ENCODE assay signal across 23 mouse cellular contexts in genomic region chr19:45155791-45156186, GRCm38 (mm10). TPM values are rescaled to one million over a fixed set of nuclear protein-coding genes. Genes with fewer than 3 reads are reported as not detected.
DNase-seq lines count a peak whose midpoint lies in the region; ATAC-seq and TF ChIP-seq lines count a peak whose summit lies in the region.
"Had no signal": no experiment of that assay in that cellular context is flagged by ENCODE, and none has a peak within 500 bp of the region (broad histone marks: within the 10 kb centered on the region; RNA-seq: fewer than 3 reads in every experiment).

No protein-coding gene starts in this region.

- H3K9ac ChIP-seq in liver, postnatal 0 days (replicated peaks) = no peak overlapping the region
- H3K9ac ChIP-seq in liver, embryonic 11.5 days (ENCODE audit: low read depth, low read length) = no peak overlapping the region
- H3K9ac ChIP-seq in ES-Bruce4 (ENCODE audit: low read depth, poor library complexity, severe bottlenecking) = no peak overlapping the region
- H3K9ac ChIP-seq in limb, embryonic 12.5 days (replicated peaks) = no peak overlapping the region
- H3K9ac ChIP-seq: forebrain, embryonic 12.5 days; intestine, embryonic 15.5 days had no signal

- no peaks in the 10 kb centered on the region for H3K36me3 ChIP-seq in heart, embryonic 10.5 days
- H3K36me3 ChIP-seq in liver, postnatal 0 days (replicated peaks; ENCODE audit: insufficient read depth, low read length) = no peaks in the 10 kb centered on the region
- H3K36me3 ChIP-seq in liver, embryonic 11.5 days (ENCODE audit: control insufficient read depth, insufficient read depth, low read length) = no peaks in the 10 kb centered on the region
- no peaks in the 10 kb centered on the region for H3K36me3 ChIP-seq in ES-Bruce4 (ENCODE audit: control insufficient read depth, insufficient read depth, low read length, poor library complexity, severe bottlenecking)
- H3K36me3 ChIP-seq in limb, embryonic 12.5 days = no peaks in the 10 kb centered on the region
- H3K36me3 ChIP-seq: forebrain, embryonic 12.5 days; intestine, embryonic 15.5 days had no signal

- H3K4me2 ChIP-seq in liver, postnatal 0 days (ENCODE audit: low read depth, low read length) = no peak overlapping the region
- no peak overlapping the region for H3K4me2 ChIP-seq in liver, embryonic 11.5 days
- H3K4me2 ChIP-seq in limb, embryonic 12.5 days = no peak overlapping the region
- H3K4me2 ChIP-seq: forebrain, embryonic 12.5 days; intestine, embryonic 15.5 days had no signal

- peaks cover 100% of the 10 kb centered on the region for H3K27me3 ChIP-seq in heart, embryonic 10.5 days (ENCODE audit: insufficient read depth, poor library complexity, severe bottlenecking)
- peaks cover 100% of the 10 kb centered on the region for H3K27me3 ChIP-seq in liver, postnatal 0 days (ENCODE audit: insufficient read depth, low read length)
- H3K27me3 ChIP-seq in liver, embryonic 11.5 days (replicated peaks; ENCODE audit: control insufficient read depth, insufficient read depth, low read length) = peaks cover 100% of the 10 kb centered on the region
- peaks cover 47% of the 10 kb centered on the region for H3K27me3 ChIP-seq in ES-Bruce4 (ENCODE audit: control insufficient read depth, insufficient read depth, low read length, poor library complexity, severe bottlenecking)
- H3K27me3 ChIP-seq in limb, embryonic 12.5 days = peaks cover 98% of the 10 kb centered on the region

- no peak for TF ChIP-seq POLR2A in ES-Bruce4 (IDR thresholded peaks at IDR 0.05; ENCODE audit: insufficient read depth, low read length)

- whole genome bisulfite sequencing in heart, embryonic 10.5 days = 5% methylated on average over 26 of the region's 26 CpGs
- WGBS in liver, postnatal 0 days (ENCODE audit: insufficient replicate concordance) = 6% methylated on average over 26 of the region's 26 CpGs
- 2% methylated on average over 26 of the region's 26 CpGs for WGBS in liver, embryonic 11.5 days
- under 1% methylated on average over 26 of the region's 26 CpGs for WGBS in limb, embryonic 12.5 days

- peaks cover 41% of the 10 kb centered on the region for H3K4me1 ChIP-seq in heart, embryonic 10.5 days
- peaks cover 2% of the 10 kb centered on the region; the same call in 1 of the 2 replicates for H3K4me1 ChIP-seq in liver, postnatal 0 days (ENCODE audit: insufficient read depth)
- peaks cover 2% of the 10 kb centered on the region for H3K4me1 ChIP-seq in liver, embryonic 11.5 days (replicated peaks; ENCODE audit: control insufficient read depth, insufficient read depth, low read length)
- peaks cover 3% of the 10 kb centered on the region for H3K4me1 ChIP-seq in ES-Bruce4 (ENCODE audit: control insufficient read depth, insufficient read depth, low read length)
- peaks cover 22% of the 10 kb centered on the region for H3K4me1 ChIP-seq in limb, embryonic 12.5 days (replicated peaks)

- H3K27ac ChIP-seq in heart, embryonic 10.5 days = no peak overlapping the region
- H3K27ac ChIP-seq in liver, postnatal 0 days (ENCODE audit: low read depth) = no peak overlapping the region
- H3K27ac ChIP-seq in liver, embryonic 11.5 days (ENCODE audit: low read depth, low read length) = no peak overlapping the region
- H3K27ac ChIP-seq in ES-Bruce4 (ENCODE audit: insufficient read depth, low read length) = no peak overlapping the region
- H3K27ac ChIP-seq in limb, embryonic 12.5 days = no peak overlapping the region
- H3K27ac ChIP-seq: forebrain, embryonic 12.5 days; intestine, embryonic 15.5 days; kidney, postnatal 0 days; layer of hippocampus, adult 2 months had no signal

- no peak for ATAC-seq in liver, postnatal 0 days
- no peak for ATAC-seq in liver, embryonic 11.5 days (replicated peaks; ENCODE audit: low FRiP score)
- no peak for ATAC-seq in limb, embryonic 12.5 days (ENCODE audit: insufficient number of reproducible peaks, insufficient read depth, low FRiP score, low TSS enrichment, low read depth)
- ATAC-seq: intestine, embryonic 15.5 days had no signal

- no peak for TF ChIP-seq EP300 in liver, postnatal 0 days (IDR thresholded peaks at IDR 0.05; ENCODE audit: low read depth)
- no peak for TF ChIP-seq EP300 in ES-Bruce4 (IDR thresholded peaks at IDR 0.05; ENCODE audit: insufficient read depth, low read depth, low read length)

- no peaks in the 10 kb centered on the region for H3K9me3 ChIP-seq in heart, embryonic 10.5 days
- no peaks in the 10 kb centered on the region for H3K9me3 ChIP-seq in liver, postnatal 0 days (ENCODE audit: low read length)
- no peaks in the 10 kb centered on the region for H3K9me3 ChIP-seq in liver, embryonic 11.5 days (ENCODE audit: control insufficient read depth, low read length)
- H3K9me3 ChIP-seq in ES-Bruce4 (replicated peaks; ENCODE audit: control insufficient read depth, insufficient read depth, low read length, poor library complexity, severe bottlenecking) = no peaks in the 10 kb centered on the region
- H3K9me3 ChIP-seq in limb, embryonic 12.5 days = no peaks in the 10 kb centered on the region
- H3K9me3 ChIP-seq: forebrain, embryonic 12.5 days; intestine, embryonic 15.5 days had no signal

- DNase-seq in heart, embryonic 10.5 days (ENCODE audit: low spot score) = no peak
- DNase-seq in heart, postnatal 10 days = no peak
- peak; percentile 11 for DNase-seq in liver, postnatal 0 days
- no peak for DNase-seq in liver, embryonic 11.5 days (ENCODE audit: low spot score)
- DNase-seq in frontal cortex, adult 2 months (ENCODE audit: extremely low spot score in 1 of 2, low spot score in 1 of 2) = no peak
- DNase-seq in adrenal gland, postnatal 25 days = no peak
- DNase-seq: cerebellum, adult 8-10 months; gastrocnemius, postnatal 14 days; heart, postnatal 36 days; lung, postnatal 14 days; right cerebral cortex, postnatal 25 days; thymus, postnatal 25 days had no signal

- no peak for TF ChIP-seq CTCF in liver, postnatal 0 days (IDR thresholded peaks at IDR 0.05; ENCODE audit: low read depth)
- TF ChIP-seq CTCF in ES-Bruce4 (IDR thresholded peaks at IDR 0.05; ENCODE audit: low read depth, low read length) = no peak

- intact Hi-C loops in heart, postnatal 10 days (cut with DNase I) = no loop called here

- H3K4me3 ChIP-seq in heart, embryonic 10.5 days = peak overlapping the region; percentile 35
- H3K4me3 ChIP-seq in liver, postnatal 0 days (ENCODE audit: low read depth, low read length) = no peak overlapping the region
- no peak overlapping the region for H3K4me3 ChIP-seq in liver, embryonic 11.5 days (ENCODE audit: low read depth, low read length)
- H3K4me3 ChIP-seq in ES-Bruce4 (ENCODE audit: low read depth, low read length) = peak overlapping the region; percentile 0; the same call in 1 of the 2 replicates
- 0 out of 2 replicates have a peak overlapping the region, but pooled peaks have one; percentile 1 for H3K4me3 ChIP-seq in limb, embryonic 12.5 days (replicated peaks)
- H3K4me3 ChIP-seq: forebrain, embryonic 12.5 days; intestine, embryonic 15.5 days; layer of hippocampus, adult 2 months had no signal

RNA-seq across cellular contexts. Expression of gene Tlx1, which starts 5.3 kb away (rescaled TPM):
- 1.0 and 4.1 TPM in 2 replicates for polyA plus RNA-seq in heart, embryonic 10.5 days (2016; fragmentation: Nextera tagmentation; extraction: Ambion mirVana)
- under 1 TPM; 0.27 to 0.48 TPM for total RNA-seq in heart, postnatal 10 days (2021)
- not detected in 2 replicates for polyA plus RNA-seq in liver, postnatal 0 days (2015; fragmentation: Nextera tagmentation; extraction: Ambion mirVana)
- 0.29 and 0.32 TPM in 2 replicates for polyA plus RNA-seq in liver, embryonic 11.5 days (2014; fragmentation: Nextera tagmentation; extraction: Ambion mirVana)
- not detected in 2 replicates for polyA plus RNA-seq in ES-Bruce4 (2011; ENCODE audit: insufficient read depth, insufficient read length, low read depth, missing spikeins)
- polyA plus RNA-seq in limb, embryonic 12.5 days (2016; fragmentation: Nextera tagmentation; extraction: Ambion mirVana) = 0.39 and 0.63 TPM in 2 replicates
- not detected in 2 replicates for polyA plus RNA-seq in frontal cortex, adult 2 months (2012; rRNA removed)
- not detected in 2 replicates for total RNA-seq in adrenal gland, postnatal 25 days (2021)
- total RNA-seq: adrenal gland, postnatal 4 days; CH12.LX; gastrocnemius, postnatal 14 days; heart, postnatal 36 days; layer of hippocampus, adult 2 months; left cerebral cortex, adult 18-20 months had no signal
- polyA plus RNA-seq: cortical plate, adult 2 months; kidney, postnatal 0 days; neural tube, embryonic 14.5 days had no signal

Comparison
In these comparisons a context has a peak if more than half of its experiments do, and no peak if none do; other contexts are left out.
1. H3K4me3 ChIP-seq: peak in heart, embryonic 10.5 days (single experiment), ES-Bruce4 (single experiment) and limb, embryonic 12.5 days (single experiment); none in liver, postnatal 0 days (single experiment) and liver, embryonic 11.5 days (single experiment).